25 mouse cellular contexts compared by ENCODE assay signal in genomic region chr10:5853290-5853868, GRCm38 (mm10). TPM values are rescaled to one million over a fixed set of nuclear protein-coding genes. Genes with fewer than 3 reads are reported as not detected.
DNase-seq lines count a peak whose midpoint lies in the region; ATAC-seq and TF ChIP-seq lines count a peak whose summit lies in the region.
"Had no signal": no experiment of that assay in that cellular context is flagged by ENCODE, and none has a peak within 500 bp of the region (broad histone marks: within the 10 kb centered on the region; RNA-seq: fewer than 3 reads in every experiment).

No protein-coding gene starts in this region.

- H3K27ac ChIP-seq in embryonic facial prominence, embryonic 14.5 days (replicated peaks; ENCODE audit: low read depth, low read length): no peak overlapping the region
- no peak overlapping the region for H3K27ac ChIP-seq in embryonic facial prominence, embryonic 10.5 days (replicated peaks)
- H3K27ac ChIP-seq in layer of hippocampus, adult 2 months: peak overlapping the region; percentile 14; the same call in 1 of the 2 replicates
- H3K27ac ChIP-seq in midbrain, embryonic 10.5 days (replicated peaks): no peak overlapping the region
- H3K27ac ChIP-seq: embryonic facial prominence, embryonic 12.5 days; gastrocnemius, adult 2 months; hindbrain, embryonic 12.5 days; kidney, postnatal 0 days; limb, embryonic 15.5 days; liver, embryonic 14.5 days; lung, embryonic 15.5 days; midbrain, embryonic 15.5 days; neural tube, embryonic 13.5 days; stomach, postnatal 0 days had no signal

- no peak overlapping the region for H3K4me3 ChIP-seq in embryonic facial prominence, embryonic 14.5 days (ENCODE audit: low read depth, low read length)
- no peak overlapping the region for H3K4me3 ChIP-seq in embryonic facial prominence, embryonic 10.5 days
- no peak overlapping the region for H3K4me3 ChIP-seq in layer of hippocampus, adult 2 months
- no peak overlapping the region for H3K4me3 ChIP-seq in midbrain, embryonic 10.5 days
- H3K4me3 ChIP-seq: embryonic facial prominence, embryonic 12.5 days; gastrocnemius, adult 2 months; hindbrain, embryonic 12.5 days; limb, embryonic 15.5 days; lung, embryonic 15.5 days; midbrain, embryonic 15.5 days; neural tube, embryonic 13.5 days had no signal

- H3K4me1 ChIP-seq in embryonic facial prominence, embryonic 14.5 days (ENCODE audit: control insufficient read depth, insufficient read depth, low read length): no peaks in the 10 kb centered on the region
- no peaks in the 10 kb centered on the region for H3K4me1 ChIP-seq in embryonic facial prominence, embryonic 10.5 days
- H3K4me1 ChIP-seq in midbrain, embryonic 10.5 days: no peaks in the 10 kb centered on the region
- H3K4me1 ChIP-seq: embryonic facial prominence, embryonic 12.5 days; hindbrain, embryonic 12.5 days; limb, embryonic 15.5 days; lung, embryonic 15.5 days; midbrain, embryonic 15.5 days; neural tube, embryonic 13.5 days had no signal

- no peak for ATAC-seq in embryonic facial prominence, embryonic 14.5 days (ENCODE audit: low read depth)
- ATAC-seq: forebrain, embryonic 14.5 days; inflammation-experienced regulatory T-cells, adult 6 months; midbrain, embryonic 15.5 days had no signal

- no peaks in the 10 kb centered on the region for H3K36me3 ChIP-seq in embryonic facial prominence, embryonic 14.5 days (ENCODE audit: control insufficient read depth, insufficient read depth, low read length)
- H3K36me3 ChIP-seq in embryonic facial prominence, embryonic 10.5 days (replicated peaks): no peaks in the 10 kb centered on the region
- H3K36me3 ChIP-seq in midbrain, embryonic 10.5 days: no peaks in the 10 kb centered on the region
- H3K36me3 ChIP-seq: embryonic facial prominence, embryonic 12.5 days; hindbrain, embryonic 12.5 days; limb, embryonic 15.5 days; lung, embryonic 15.5 days; midbrain, embryonic 15.5 days had no signal

- TF ChIP-seq CTCF in layer of hippocampus, adult 2 months (conservative IDR thresholded peaks at IDR 0.05): no peak

- DNase-seq in embryonic facial prominence, embryonic 14.5 days (ENCODE audit: low spot score): peak; percentile 26
- no peak for DNase-seq in embryonic facial prominence, embryonic 10.5 days (ENCODE audit: low spot score)
- peak in 1 of 2 experiments; percentile 7 for DNase-seq in layer of hippocampus, adult 2 months (ENCODE audit: low spot score in 2 of 2)
- DNase-seq in layer of hippocampus, postnatal 10 days (ENCODE audit: low spot score in 2 of 2): no peak
- peak; percentile 22 for DNase-seq in right cerebral cortex, postnatal 25 days
- DNase-seq in right cerebral cortex, postnatal 14 days: no peak
- no peak for DNase-seq in cerebellum, postnatal 14 days
- no peak for DNase-seq in midbrain, embryonic 10.5 days (ENCODE audit: low spot score)
- DNase-seq: adrenal gland, postnatal 36 days; cerebellum, adult 11 months; cerebellum, adult 9-11 months; gastrocnemius, adult 2 months; kidney, adult 18-20 months; lung, postnatal 36 days had no signal

- WGBS in embryonic facial prominence, embryonic 14.5 days: 83% methylated on average over 8 of the region's 8 CpGs
- WGBS in embryonic facial prominence, embryonic 10.5 days: 92% methylated on average over 8 of the region's 8 CpGs
- 91% methylated on average over 8 of the region's 8 CpGs for WGBS in midbrain, embryonic 10.5 days

- H3K9me3 ChIP-seq in embryonic facial prominence, embryonic 14.5 days (ENCODE audit: control insufficient read depth, low read length): no peaks in the 10 kb centered on the region
- no peaks in the 10 kb centered on the region for H3K9me3 ChIP-seq in embryonic facial prominence, embryonic 10.5 days
- no peaks in the 10 kb centered on the region for H3K9me3 ChIP-seq in midbrain, embryonic 10.5 days (replicated peaks)
- H3K9me3 ChIP-seq: embryonic facial prominence, embryonic 12.5 days; hindbrain, embryonic 12.5 days; limb, embryonic 15.5 days; lung, embryonic 15.5 days; midbrain, embryonic 15.5 days; neural tube, embryonic 13.5 days had no signal

- no peak overlapping the region for H3K9ac ChIP-seq in embryonic facial prominence, embryonic 14.5 days (ENCODE audit: low read depth, low read length)
- H3K9ac ChIP-seq: embryonic facial prominence, embryonic 12.5 days; hindbrain, embryonic 12.5 days; limb, embryonic 15.5 days; liver, embryonic 14.5 days; lung, embryonic 15.5 days; midbrain, embryonic 15.5 days; neural tube, embryonic 13.5 days had no signal

- no peak overlapping the region for H3K4me2 ChIP-seq in embryonic facial prominence, embryonic 14.5 days (ENCODE audit: low read depth, low read length)
- H3K4me2 ChIP-seq: embryonic facial prominence, embryonic 12.5 days; hindbrain, embryonic 12.5 days; limb, embryonic 15.5 days; lung, embryonic 15.5 days; midbrain, embryonic 15.5 days; neural tube, embryonic 13.5 days had no signal

- no peaks in the 10 kb centered on the region for H3K27me3 ChIP-seq in embryonic facial prominence, embryonic 14.5 days (replicated peaks; ENCODE audit: control insufficient read depth, insufficient read depth, low read length)
- no peaks in the 10 kb centered on the region for H3K27me3 ChIP-seq in embryonic facial prominence, embryonic 10.5 days (replicated peaks; ENCODE audit: low read depth, poor library complexity, severe bottlenecking)
- H3K27me3 ChIP-seq in midbrain, embryonic 10.5 days (ENCODE audit: low read depth, poor library complexity, severe bottlenecking): no peaks in the 10 kb centered on the region
- H3K27me3 ChIP-seq: embryonic facial prominence, embryonic 12.5 days; hindbrain, embryonic 12.5 days; limb, embryonic 15.5 days; lung, embryonic 15.5 days; midbrain, embryonic 15.5 days; neural tube, embryonic 13.5 days had no signal

RNA-seq across cellular contexts. Expression of gene Mtrf1l, which starts 29.7 kb away (rescaled TPM):
- polyA plus RNA-seq in embryonic facial prominence, embryonic 14.5 days (2014; fragmentation: Nextera tagmentation; extraction: Ambion mirVana): 14.7 and 18.4 TPM in 2 replicates
- polyA plus RNA-seq in embryonic facial prominence, embryonic 10.5 days (2016; fragmentation: Nextera tagmentation; extraction: Ambion mirVana): 12.0 and 13.0 TPM in 2 replicates
- 10 to 100 TPM; 10.6 to 12.0 TPM for total RNA-seq in layer of hippocampus, adult 2 months (2021)
- 10 to 100 TPM in 1 of 2 experiments, 1 to 10 TPM in 1; 9.3 to 11.3 TPM for total RNA-seq in layer of hippocampus, postnatal 10 days (2021)
- 13.1 and 13.6 TPM in 2 replicates for polyA plus RNA-seq in midbrain, embryonic 10.5 days (2016; fragmentation: Nextera tagmentation; extraction: Ambion mirVana)

RNA-seq across cellular contexts. Expression of gene Fbxo5, which starts 48.0 kb away (rescaled TPM):
- polyA plus RNA-seq in embryonic facial prominence, embryonic 14.5 days (2014; fragmentation: Nextera tagmentation; extraction: Ambion mirVana): 44.8 and 56.7 TPM in 2 replicates
- polyA plus RNA-seq in embryonic facial prominence, embryonic 10.5 days (2016; fragmentation: Nextera tagmentation; extraction: Ambion mirVana): 107 and 110 TPM in 2 replicates
- 1 to 10 TPM in 1 of 2 experiments, under 1 TPM in 1; 0.83 to 1.1 TPM for total RNA-seq in layer of hippocampus, adult 2 months (2021)
- total RNA-seq in layer of hippocampus, postnatal 10 days (2021): 1 to 10 TPM; 2.4 to 2.5 TPM
- 99.5 and 114 TPM in 2 replicates for polyA plus RNA-seq in midbrain, embryonic 10.5 days (2016; fragmentation: Nextera tagmentation; extraction: Ambion mirVana)

Comparison
In these comparisons a context has a peak if more than half of its experiments do, and no peak if none do; other contexts are left out.
1. DNase-seq: peak in embryonic facial prominence, embryonic 14.5 days (single experiment) and right cerebral cortex, postnatal 25 days (single experiment); none in embryonic facial prominence, embryonic 10.5 days (single experiment), layer of hippocampus, postnatal 10 days (0 of 2), right cerebral cortex, postnatal 14 days (single experiment), cerebellum, postnatal 14 days (0 of 2) and midbrain, embryonic 10.5 days (single experiment).